Mouse (Mus musculus): ENCODE data around the gene Insl6.

Insl6 gene

GRCm38 (mm10) chr19:29354895-29355877 lies 30.0 kb upstream of the Insl6 start:
- peak; percentile 96 to 97 for DNase-seq

- no peak for DNase-seq
Observed at GRCm38 (mm10) chr19:29350991-29351390, 25.8 kb upstream of the Insl6 start.

- no peak for DNase-seq
Observed at GRCm38 (mm10) chr19:29345636-29346035, 20.5 kb upstream of the Insl6 start.

GRCm38 (mm10) chr19:29344868-29345267 lies 19.7 kb upstream of the Insl6 start:
- no peak for DNase-seq

GRCm38 (mm10) chr19:29342281-29342680 lies 17.1 kb upstream of the Insl6 start:
- no peak for DNase-seq

GRCm38 (mm10) chr19:29341029-29341428 lies 15.9 kb upstream of the Insl6 start:
- DNase-seq = no peak

GRCm38 (mm10) chr19:29336624-29337023 lies 11.5 kb upstream of the Insl6 start:
- DNase-seq = no peak

GRCm38 (mm10) chr19:29334068-29334745 lies 9.1 kb upstream of the Insl6 start, which contains the start of gene Rln1:
Rln1 (minus strand) TSS chr19:29334670.
- DNase-seq = peak; percentile 60 to 66

GRCm38 (mm10) chr19:29326822-29327552 lies 1.8 kb upstream of the Insl6 start:
- DNase-seq = no peak

GRCm38 (mm10) chr19:29326396-29326795 lies 1.2 kb upstream of the Insl6 start:
- DNase-seq = no peak

GRCm38 (mm10) chr19:29325852-29326180 lies 660 bp upstream of the Insl6 start:
- peak in 1 of 2 experiments; percentile 6 for DNase-seq

GRCm38 (mm10) chr19:29323416-29324049 lies 1.6 kb downstream of the Insl6 start:
- DNase-seq = no peak

GRCm38 (mm10) chr19:29312661-29313060 lies 12.5 kb downstream of the Insl6 start:
- no peak for DNase-seq

GRCm38 (mm10) chr19:29311791-29312190 lies 13.4 kb downstream of the Insl6 start:
- DNase-seq = no peak

- DNase-seq = no peak
Observed at GRCm38 (mm10) chr19:29308832-29309231, 16.3 kb downstream of the Insl6 start.

- no peak for DNase-seq
Observed at GRCm38 (mm10) chr19:29302119-29302518, 23.0 kb downstream of the Insl6 start.

- no peak for DNase-seq
Observed at GRCm38 (mm10) chr19:29300919-29301318, 24.2 kb downstream of the Insl6 start.

GRCm38 (mm10) chr19:29297366-29297765 lies 27.8 kb downstream of the Insl6 start:
- DNase-seq = no peak

GRCm38 (mm10) chr19:29296166-29296565 lies 29.0 kb downstream of the Insl6 start:
- DNase-seq = no peak

GRCm38 (mm10) chr19:29294756-29295155 lies 30.4 kb downstream of the Insl6 start:
- DNase-seq = no peak

GRCm38 (mm10) chr19:29292546-29292945 lies 32.6 kb downstream of the Insl6 start:
- no peak for DNase-seq

- DNase-seq = no peak
Observed at GRCm38 (mm10) chr19:29291532-29291931, 33.6 kb downstream of the Insl6 start.

- DNase-seq = no peak
Observed at GRCm38 (mm10) chr19:29287863-29288262, 37.3 kb downstream of the Insl6 start.

Data from kidney, postnatal 4 days (tissue).